Mouse (Mus musculus) midbrain, embryonic 13.5 days (tissue): ENCODE data around the gene Srrt. TPM values are rescaled to one million over a fixed set of nuclear protein-coding genes. Genes with fewer than 3 reads are reported as not detected.
A peak's percentile ranks its signal among the peaks of the same experiment; 100 is the strongest.
"Not testable (repeated sequence)": the region's sequence is repeated elsewhere in the genome, so short reads cannot be mapped to it uniquely, and the experiment has no call there.

ENCODE experiments used
- ATAC-seq: fragments of 200-750 bp; cut with Nextera tagmentation; 2 replicates; pipeline ENCODE4 v1.8.0; 2017; ENCODE audit warnings: mild to moderate bottlenecking, moderate TSS enrichment, moderate library complexity
- H3K27ac ChIP-seq: fragments of 300-500 bp; sonication (generic); 2 replicates; pipeline ENCODE4 v1.5.1; 2015; ENCODE audit warnings: inconsistent platforms, mild to moderate bottlenecking, moderate library complexity
- H3K27me3 ChIP-seq: fragments of 300-500 bp; sonication (generic); 2 replicates; pipeline ENCODE4 v1.6.1; 2015; ENCODE audit warnings: mild to moderate bottlenecking, inconsistent platforms
- H3K36me3 ChIP-seq: fragments of 300-500 bp; sonication (generic); 2 replicates; pipeline ENCODE4 v1.6.1; 2015; ENCODE audit warnings: mild to moderate bottlenecking, inconsistent platforms
- H3K4me1 ChIP-seq: fragments of 300-500 bp; sonication (generic); replicated peaks from 2 replicates; pipeline ENCODE4 v1.6.1; 2015; ENCODE audit warnings: inconsistent platforms
- H3K4me2 ChIP-seq: fragments of 300-500 bp; sonication (generic); replicated peaks from 2 replicates; pipeline ENCODE4 v1.6.1; 2015; ENCODE audit warnings: moderate library complexity, mild to moderate bottlenecking, inconsistent platforms
- H3K4me3 ChIP-seq: fragments of 300-500 bp; sonication (generic); replicated peaks from 2 replicates; pipeline ENCODE4 v1.5.1; 2015; ENCODE audit warnings: mild to moderate bottlenecking, inconsistent platforms
- H3K9ac ChIP-seq: fragments of 300-500 bp; sonication (generic); replicated peaks from 2 replicates; pipeline ENCODE4 v1.6.1; 2015; ENCODE audit warnings: mild to moderate bottlenecking, inconsistent platforms
- H3K9me3 ChIP-seq: fragments of 300-500 bp; sonication (generic); 2 replicates; pipeline ENCODE4 v1.6.1; 2016; ENCODE audit warnings: mild to moderate bottlenecking, inconsistent platforms
- WGBS: fragments of 180-500 bp; shearing (Covaris S2); methylation state at CpG from one replicate; pipeline ENCODE4 v1.1.7; 2015; 5-methylcytosine and 5-hydroxymethylcytosine counted together
- polyA plus RNA-seq: library from polyadenylated mRNA; unstranded; fragments of >200 nt; fragmentation: Nextera tagmentation; extraction: Ambion mirVana; gene quantifications from 2 replicates; pipeline ENCODE4 v1.2.1, GENCODE M21; 2015

The Srrt gene
- polyA plus RNA-seq, 1 experiment from 2014 or later = 123 TPM

DNA sequence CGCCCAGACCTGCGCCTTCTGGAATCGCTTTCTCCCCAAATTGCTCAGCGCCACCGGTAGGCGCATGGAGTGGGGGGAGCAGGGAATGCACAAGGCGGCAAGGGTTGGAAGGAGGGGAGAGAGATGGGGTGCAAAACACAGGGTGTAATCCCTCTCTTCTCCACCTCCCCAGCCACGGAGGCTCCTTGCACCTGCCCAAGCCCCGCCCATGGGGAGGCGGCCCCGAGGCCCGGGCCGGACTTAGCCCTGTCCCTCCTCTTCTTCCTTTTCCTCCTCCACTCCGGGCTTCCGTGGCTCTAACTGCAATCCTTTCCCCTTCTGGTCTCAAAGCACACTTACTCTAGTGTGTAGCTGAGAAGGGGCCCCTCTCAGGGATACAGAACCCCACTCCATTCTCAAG is 14.2 kb downstream of the Srrt start:
- Histone ChIP-seq H3K9me3 (no peaks in the 10 kb centered on the region), H3K36me3 (peaks cover 34% of the 10 kb centered on the region), H3K9ac (peak overlapping the region; percentile 86), H3K27me3 (peaks cover 43% of the 10 kb centered on the region), H3K4me1 (peaks cover 40% of the 10 kb centered on the region), H3K27ac (peak overlapping the region; percentile 87; the same call in 1 of the 2 replicates), H3K4me2 (peak overlapping the region; percentile 100), H3K4me3 (peak overlapping the region; percentile 63)
- 0 out of 2 replicates have a peak, but pooled peaks have one; percentile 2 for ATAC-seq
- under 1% methylated on average over 15 of the region's 15 CpGs for WGBS

DNA sequence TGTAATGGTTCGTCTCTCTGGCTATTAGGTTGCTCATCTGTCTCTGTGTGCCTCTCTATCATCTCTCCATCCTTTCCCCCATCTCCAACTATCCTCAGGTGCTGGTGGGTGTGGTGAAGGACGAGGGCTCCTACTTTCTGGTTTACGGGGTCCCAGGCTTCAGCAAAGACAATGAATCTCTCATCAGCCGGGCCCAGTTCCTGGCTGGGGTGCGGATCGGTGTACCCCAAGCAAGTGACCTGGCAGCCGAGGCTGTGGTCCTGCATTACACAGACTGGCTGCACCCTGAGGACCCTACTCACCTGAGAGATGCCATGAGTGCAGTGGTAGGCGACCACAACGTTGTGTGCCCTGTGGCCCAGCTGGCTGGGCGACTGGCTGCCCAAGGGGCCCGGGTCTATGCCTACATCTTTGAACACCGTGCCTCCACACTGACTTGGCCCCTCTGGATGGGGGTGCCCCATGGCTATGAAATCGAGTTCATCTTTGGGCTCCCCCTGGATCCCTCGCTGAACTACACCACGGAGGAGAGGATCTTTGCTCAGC is 16.0 kb downstream of the Srrt start:
- Histone ChIP-seq H3K27me3 (peaks cover 50% of the 10 kb centered on the region), H3K9me3 (no peaks in the 10 kb centered on the region), H3K4me3 (no peak overlapping the region), H3K9ac (no peak overlapping the region), H3K4me1 (peaks cover 56% of the 10 kb centered on the region), H3K27ac (no peak overlapping the region), H3K4me2 (no peak overlapping the region), H3K36me3 (peaks cover 16% of the 10 kb centered on the region)
- ATAC-seq = no peak
- WGBS = 80% methylated on average over 15 of the region's 15 CpGs

- Histone ChIP-seq H3K27me3 (peaks cover 50% of the 10 kb centered on the region), H3K27ac (no peak overlapping the region), H3K9ac (0 out of 2 replicates have a peak overlapping the region, but pooled peaks have one; percentile 10), H3K9me3 (no peaks in the 10 kb centered on the region), H3K4me3 (no peak overlapping the region), H3K4me2 (peak overlapping the region; percentile 22; the same call in 1 of the 2 replicates), H3K4me1 (peaks cover 59% of the 10 kb centered on the region), H3K36me3 (peaks cover 8% of the 10 kb centered on the region)
- no peak for ATAC-seq
- WGBS = 26% methylated on average over 15 of the region's 15 CpGs
Observed at GRCm38 (mm10) chr5:137290677-137291076, 16.8 kb downstream of the Srrt start.

- H3K4me1 ChIP-seq = peaks cover 51% of the 10 kb centered on the region
- H3K36me3 ChIP-seq = no peaks in the 10 kb centered on the region
- peak overlapping the region; percentile 54 for H3K4me3 ChIP-seq
- ATAC-seq = no peak
- no peak overlapping the region for H3K9ac ChIP-seq
- H3K27ac ChIP-seq = no peak overlapping the region
- 54% methylated on average over 13 of the region's 13 CpGs for WGBS
- H3K9me3 ChIP-seq = no peaks in the 10 kb centered on the region
- peak overlapping the region; percentile 95 for H3K4me2 ChIP-seq
- peaks cover 50% of the 10 kb centered on the region for H3K27me3 ChIP-seq
Observed at GRCm38 (mm10) chr5:137289591-137290365, 17.7 kb downstream of the Srrt start.

- no peak overlapping the region for H3K27ac ChIP-seq
- 1% methylated on average over 25 of the region's 25 CpGs for WGBS
- H3K27me3 ChIP-seq = peaks cover 50% of the 10 kb centered on the region
- H3K36me3 ChIP-seq = no peaks in the 10 kb centered on the region
- H3K9me3 ChIP-seq = no peaks in the 10 kb centered on the region
- peaks cover 49% of the 10 kb centered on the region for H3K4me1 ChIP-seq
- H3K4me3 ChIP-seq = peak overlapping the region; percentile 54
- peak overlapping the region; percentile 53; the same call in 1 of the 2 replicates for H3K9ac ChIP-seq
- ATAC-seq = no peak
- H3K4me2 ChIP-seq = peak overlapping the region; percentile 95
Observed at GRCm38 (mm10) chr5:137288999-137289470, 18.4 kb downstream of the Srrt start.

DNA sequence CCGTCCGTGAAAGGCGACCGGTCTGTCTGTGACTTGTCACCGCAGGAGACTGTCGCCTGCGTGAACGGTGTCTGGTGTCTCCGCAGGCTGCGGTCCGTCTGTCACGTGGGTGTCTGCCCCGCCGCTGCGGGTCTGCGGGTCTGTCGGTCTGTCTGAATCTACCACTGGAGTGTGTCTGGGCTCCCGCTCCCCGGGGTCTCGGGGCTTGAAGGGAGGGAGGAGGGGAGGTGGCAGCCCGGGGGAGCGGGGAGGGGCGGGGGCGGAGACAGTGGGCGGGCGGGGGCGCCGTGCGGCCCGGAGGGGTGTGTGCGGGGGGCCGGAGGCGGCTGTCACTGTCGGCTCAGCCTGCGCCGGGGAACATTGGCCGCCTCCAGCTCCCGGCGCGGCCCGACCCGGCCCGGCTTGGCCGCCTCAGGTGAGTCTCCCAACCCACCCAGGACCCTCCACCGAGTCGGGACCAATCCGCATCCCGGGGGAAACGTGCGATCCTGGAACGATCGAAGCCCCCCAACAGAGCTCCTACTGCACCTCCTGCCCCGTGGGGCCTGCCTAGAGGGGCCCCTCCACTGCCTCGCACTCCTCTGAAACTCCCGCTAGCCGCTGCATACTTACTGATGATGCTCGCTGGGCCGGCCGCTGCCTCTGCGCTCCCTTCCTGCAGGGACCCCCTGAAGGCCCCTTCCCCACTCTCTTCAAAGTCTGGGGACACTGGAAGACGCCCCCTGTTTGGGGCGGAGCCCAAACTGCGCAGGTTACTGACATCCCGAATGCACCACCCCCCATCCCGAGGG is 19.3 kb downstream of the Srrt start:
- H3K9me3 ChIP-seq = no peaks in the 10 kb centered on the region
- H3K4me2 ChIP-seq = peak overlapping the region; percentile 95
- peaks cover 50% of the 10 kb centered on the region for H3K27me3 ChIP-seq
- under 1% methylated on average over 56 of the region's 65 CpGs for WGBS
- H3K9ac ChIP-seq = peak overlapping the region; percentile 74
- peaks cover 40% of the 10 kb centered on the region for H3K4me1 ChIP-seq
- peak overlapping the region; percentile 54 for H3K4me3 ChIP-seq
- H3K36me3 ChIP-seq = no peaks in the 10 kb centered on the region
- peak; percentile 38 for ATAC-seq
- peak overlapping the region; percentile 64 for H3K27ac ChIP-seq

- peak within 1 kb of the TSS; percentile 54 for H3K4me3 ChIP-seq
- peaks cover 34% of the 10 kb centered on the region for H3K4me1 ChIP-seq
- H3K27me3 ChIP-seq = peaks cover 45% of the 10 kb centered on the region
- WGBS = under 1% methylated on average over 40 of the region's 40 CpGs
- H3K27ac ChIP-seq = peak within 1 kb of the TSS; percentile 64
- H3K9ac ChIP-seq = peak within 1 kb of the TSS; percentile 74
- no peaks in the 10 kb centered on the region for H3K36me3 ChIP-seq
- H3K9me3 ChIP-seq = no peaks in the 10 kb centered on the region
- peak within 1 kb of the TSS; percentile 95 for H3K4me2 ChIP-seq
- ATAC-seq = peak; percentile 78
Observed at GRCm38 (mm10) chr5:137287032-137287952, 20.2 kb downstream of the Srrt start, which contains the start of gene Ache. TSS of gene Ache (plus strand) at chr5:137287519.

GRCm38 (mm10) chr5:137286655-137287031 is 20.8 kb downstream of the Srrt start:
- Histone ChIP-seq H3K4me1 (peaks cover 34% of the 10 kb centered on the region), H3K36me3 (no peaks in the 10 kb centered on the region), H3K9ac (peak overlapping the region; percentile 74), H3K27me3 (peaks cover 39% of the 10 kb centered on the region), H3K27ac (peak overlapping the region; percentile 64), H3K4me2 (peak overlapping the region; percentile 95), H3K4me3 (peak overlapping the region; percentile 54), H3K9me3 (no peaks in the 10 kb centered on the region)
- 1% methylated on average over 14 of the region's 16 CpGs for WGBS
- ATAC-seq = peak; percentile 84

GRCm38 (mm10) chr5:137285986-137286385 is 21.5 kb downstream of the Srrt start:
- ATAC-seq = no peak
- Histone ChIP-seq H3K4me1 (peaks cover 34% of the 10 kb centered on the region), H3K4me2 (peak overlapping the region; percentile 95; the same call in 1 of the 2 replicates), H3K27ac (no peak overlapping the region), H3K9me3 (no peaks in the 10 kb centered on the region), H3K27me3 (peaks cover 32% of the 10 kb centered on the region), H3K36me3 (no peaks in the 10 kb centered on the region), H3K4me3 (no peak overlapping the region), H3K9ac (no peak overlapping the region)
- WGBS = 59% methylated on average over 7 of the region's 7 CpGs

GRCm38 (mm10) chr5:137285045-137285444 is 22.4 kb downstream of the Srrt start:
- H3K4me1 ChIP-seq = peaks cover 34% of the 10 kb centered on the region
- H3K4me3 ChIP-seq = no peak overlapping the region
- H3K9ac ChIP-seq = no peak overlapping the region
- no peak for ATAC-seq
- 62% methylated on average over 5 of the region's 5 CpGs for WGBS
- no peaks in the 10 kb centered on the region for H3K9me3 ChIP-seq
- no peaks in the 10 kb centered on the region for H3K36me3 ChIP-seq
- no peak overlapping the region for H3K4me2 ChIP-seq
- H3K27ac ChIP-seq = no peak overlapping the region
- peaks cover 23% of the 10 kb centered on the region for H3K27me3 ChIP-seq

GRCm38 (mm10) chr5:137284411-137284810 is 23.1 kb downstream of the Srrt start:
- WGBS = 80% methylated on average over 5 of the region's 6 CpGs
- peaks cover 29% of the 10 kb centered on the region for H3K4me1 ChIP-seq

More at GRCm38 (mm10) chr5:137284411-137284810, 23.1 kb downstream of the Srrt start:
- not testable (repeated sequence) for H3K9ac ChIP-seq, H3K4me3 ChIP-seq, H3K36me3 ChIP-seq, H3K4me2 ChIP-seq, H3K9me3 ChIP-seq, ATAC-seq, H3K27ac ChIP-seq
- H3K27me3 ChIP-seq = peaks cover 17% of the 10 kb centered on the region
